Mouse (Mus musculus): Measurements from ENCODE around the gene 0610040J01Rik. TPM values are rescaled to one million over a fixed set of nuclear protein-coding genes. Genes with fewer than 3 reads are reported as not detected.
A peak's percentile ranks its signal among the peaks of the same experiment; 100 is the strongest.

Gene 0610040J01Rik
- total and polyA plus RNA-seq, 3 experiments: 3.1 to 3.2 (median 3.1) TPM

DNA sequence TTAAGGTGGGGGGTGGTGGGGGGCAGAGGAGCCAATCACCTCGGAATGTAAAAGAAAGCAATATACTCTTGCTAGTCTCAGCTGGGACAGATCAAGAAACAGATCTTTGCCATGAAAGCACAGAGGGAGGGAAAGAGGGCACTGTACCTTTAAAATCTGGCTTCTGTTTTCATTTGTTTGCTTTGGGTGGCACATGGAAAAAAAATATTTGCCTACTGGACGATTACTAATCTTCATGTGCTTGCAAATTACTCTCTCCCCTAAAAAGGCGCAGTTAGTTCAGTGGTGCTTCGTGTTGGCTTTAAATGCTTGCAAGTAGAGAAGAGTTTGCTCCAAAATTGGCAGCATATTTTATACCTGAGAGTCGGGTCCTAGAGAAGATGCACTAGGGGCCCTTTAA is 13.7 kb downstream of the 0610040J01Rik start:
- Histone ChIP-seq H3K36me3 (ENCODE audit: control insufficient read depth, insufficient read depth, low read length) (no peaks in the 10 kb centered on the region), H3K79me2 (replicated peaks; ENCODE audit: control insufficient read depth, insufficient read depth, low read length) (no peaks in the 10 kb centered on the region), H3K9ac (ENCODE audit: low read depth, low read length) (no peak overlapping the region), H3K4me1 (ENCODE audit: control insufficient read depth, insufficient read depth, low read length) (no peaks in the 10 kb centered on the region), H3K27ac (no peak overlapping the region), H3K27me3 (ENCODE audit: control insufficient read depth, insufficient read depth, low read length) (no peaks in the 10 kb centered on the region), H3K4me3 (no peak overlapping the region)
- WGBS: 62% methylated on average over 5 of the region's 5 CpGs
- intact Hi-C loops (cut with DNase I): no loop called here
- DNase-seq: no peak
- TF ChIP-seq CTCF (IDR thresholded peaks at IDR 0.05): no peak
- no peak for TF ChIP-seq POLR2A (IDR thresholded peaks at IDR 0.05; ENCODE audit: insufficient read depth, low read depth, low read length)
- no peak for TF ChIP-seq EP300 (IDR thresholded peaks at IDR 0.05; ENCODE audit: insufficient read depth, low read depth, low read length)

DNA sequence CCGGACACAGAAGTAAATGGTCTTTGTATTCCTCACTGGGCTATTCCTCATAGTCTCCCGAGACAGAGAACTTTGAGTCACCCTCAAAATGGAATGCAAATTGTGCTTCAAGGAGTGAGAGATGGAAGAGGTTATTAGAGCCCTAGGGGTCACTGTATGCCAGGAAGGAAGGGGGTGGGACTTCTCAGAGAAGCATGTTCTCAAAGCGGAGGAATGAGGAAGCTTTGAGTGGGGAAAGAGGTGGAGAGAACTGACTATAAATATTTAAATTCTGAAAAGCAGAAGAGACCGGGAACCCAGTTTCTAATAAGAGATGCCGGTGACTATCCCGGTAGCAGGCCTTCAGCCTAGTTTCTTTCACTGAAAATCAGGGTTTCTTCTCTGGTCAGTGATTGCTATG is 14.8 kb downstream of the 0610040J01Rik start:
- Histone ChIP-seq H3K4me1 (ENCODE audit: control insufficient read depth, insufficient read depth, low read length) (no peaks in the 10 kb centered on the region), H3K27me3 (ENCODE audit: control insufficient read depth, insufficient read depth, low read length) (no peaks in the 10 kb centered on the region), H3K79me2 (replicated peaks; ENCODE audit: control insufficient read depth, insufficient read depth, low read length) (no peaks in the 10 kb centered on the region), H3K27ac (no peak overlapping the region), H3K4me3 (no peak overlapping the region), H3K36me3 (ENCODE audit: control insufficient read depth, insufficient read depth, low read length) (no peaks in the 10 kb centered on the region), H3K9ac (ENCODE audit: low read depth, low read length) (no peak overlapping the region)
- intact Hi-C loops (cut with DNase I): no loop called here
- 52% methylated on average over 6 of the region's 6 CpGs for WGBS
- DNase-seq: peak in 1 of 2 experiments; percentile 24
- TF ChIP-seq POLR2A (IDR thresholded peaks at IDR 0.05; ENCODE audit: insufficient read depth, low read depth, low read length) (no peak), CTCF (IDR thresholded peaks at IDR 0.05) (no peak), EP300 (IDR thresholded peaks at IDR 0.05; ENCODE audit: insufficient read depth, low read depth, low read length) (no peak)

DNA sequence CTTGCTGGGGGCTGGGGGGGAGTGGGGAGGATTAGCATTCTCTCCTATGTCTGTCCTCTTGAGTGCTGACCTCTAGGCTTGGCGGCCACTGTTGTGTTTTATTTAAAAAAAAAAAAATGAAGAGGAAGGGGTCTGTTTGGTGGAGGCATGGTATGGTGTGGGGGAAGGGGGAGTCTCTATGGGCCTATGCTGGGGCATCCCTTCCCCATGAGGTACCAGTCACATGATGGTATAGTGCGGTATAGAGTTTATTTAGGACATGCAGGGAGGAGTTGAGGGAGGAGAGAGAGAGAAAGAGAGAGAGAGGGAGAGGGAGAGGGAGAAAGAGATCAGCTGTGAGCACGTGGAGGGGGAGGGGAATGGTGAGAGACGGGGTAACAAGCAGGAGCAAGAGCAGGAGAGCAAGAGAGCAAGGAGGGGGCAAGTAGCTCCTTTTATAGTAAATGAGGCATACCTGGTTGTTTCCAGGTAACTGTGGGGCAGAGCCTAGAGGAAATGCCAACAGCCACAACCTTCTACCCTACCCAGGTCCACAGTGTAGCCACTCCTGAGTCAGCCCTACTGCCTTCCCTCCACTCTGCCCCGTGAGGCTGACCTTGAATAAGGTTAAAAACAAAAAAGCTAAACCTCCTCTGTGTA is 15.4 kb downstream of the 0610040J01Rik start:
- no peaks in the 10 kb centered on the region for H3K36me3 ChIP-seq (ENCODE audit: control insufficient read depth, insufficient read depth, low read length)
- intact Hi-C loops (cut with DNase I): no loop called here
- no peaks in the 10 kb centered on the region for H3K79me2 ChIP-seq (replicated peaks; ENCODE audit: control insufficient read depth, insufficient read depth, low read length)
- no peak for DNase-seq
- H3K27ac ChIP-seq: no peak overlapping the region
- TF ChIP-seq CTCF (IDR thresholded peaks at IDR 0.05) (no peak), POLR2A (IDR thresholded peaks at IDR 0.05; ENCODE audit: insufficient read depth, low read depth, low read length) (no peak)
- no peaks in the 10 kb centered on the region for H3K4me1 ChIP-seq (ENCODE audit: control insufficient read depth, insufficient read depth, low read length)
- WGBS: 48% methylated on average over 5 of the region's 5 CpGs
- no peak overlapping the region for H3K9ac ChIP-seq (ENCODE audit: low read depth, low read length)
- no peaks in the 10 kb centered on the region for H3K27me3 ChIP-seq (ENCODE audit: control insufficient read depth, insufficient read depth, low read length)
- H3K4me3 ChIP-seq: no peak overlapping the region

DNA sequence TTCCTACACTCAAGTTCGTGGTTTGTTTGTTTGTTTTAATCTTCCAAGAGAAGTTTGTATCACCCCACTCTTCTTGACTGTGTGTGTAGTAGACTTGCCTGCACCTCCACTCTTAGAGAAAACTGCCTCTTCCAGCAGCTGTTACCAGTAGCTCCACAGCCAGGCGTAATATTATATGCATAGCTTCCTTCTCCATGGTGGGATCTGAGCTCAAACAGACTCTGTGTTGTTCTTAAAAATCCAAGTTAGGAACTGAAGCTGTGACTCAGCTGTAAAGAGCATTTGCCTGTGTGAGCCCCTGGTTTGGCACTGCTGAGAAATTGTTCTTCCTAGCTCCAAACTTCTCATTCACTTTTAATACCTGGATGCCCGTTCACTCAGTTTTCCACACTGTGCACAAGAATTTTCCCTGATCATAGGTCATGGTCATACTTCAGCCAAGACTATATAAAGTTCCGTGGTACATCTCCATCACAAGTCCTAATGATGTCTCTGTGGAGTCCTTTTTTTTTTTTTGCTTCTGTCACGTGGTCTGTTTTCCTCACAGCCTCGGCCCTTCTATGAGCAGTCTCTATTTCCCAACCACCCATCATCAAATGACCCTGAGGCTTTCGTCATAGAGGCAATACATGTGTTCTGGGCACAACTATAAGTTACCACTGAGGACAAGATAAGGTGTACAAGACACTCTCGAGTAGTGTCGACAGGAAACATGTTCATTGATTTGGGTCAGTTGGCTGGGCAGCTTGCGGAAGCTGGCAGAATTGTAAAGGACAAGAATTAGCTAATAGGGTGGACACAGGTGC is 16.4 kb downstream of the 0610040J01Rik start:
- intact Hi-C loops (cut with DNase I): no loop called here
- H3K4me3 ChIP-seq: no peak overlapping the region
- 61% methylated on average over 10 of the region's 10 CpGs for WGBS
- no peaks in the 10 kb centered on the region for H3K36me3 ChIP-seq (ENCODE audit: control insufficient read depth, insufficient read depth, low read length)
- no peaks in the 10 kb centered on the region for H3K79me2 ChIP-seq (replicated peaks; ENCODE audit: control insufficient read depth, insufficient read depth, low read length)
- H3K9ac ChIP-seq (ENCODE audit: low read depth, low read length): no peak overlapping the region
- H3K27ac ChIP-seq: no peak overlapping the region
- TF ChIP-seq EP300 (IDR thresholded peaks at IDR 0.05; ENCODE audit: insufficient read depth, low read depth, low read length) (no peak), POLR2A (IDR thresholded peaks at IDR 0.05; ENCODE audit: insufficient read depth, low read depth, low read length) (no peak), CTCF (IDR thresholded peaks at IDR 0.05) (no peak)
- H3K27me3 ChIP-seq (ENCODE audit: control insufficient read depth, insufficient read depth, low read length): no peaks in the 10 kb centered on the region
- no peak for DNase-seq
- H3K4me1 ChIP-seq (ENCODE audit: control insufficient read depth, insufficient read depth, low read length): no peaks in the 10 kb centered on the region

DNA sequence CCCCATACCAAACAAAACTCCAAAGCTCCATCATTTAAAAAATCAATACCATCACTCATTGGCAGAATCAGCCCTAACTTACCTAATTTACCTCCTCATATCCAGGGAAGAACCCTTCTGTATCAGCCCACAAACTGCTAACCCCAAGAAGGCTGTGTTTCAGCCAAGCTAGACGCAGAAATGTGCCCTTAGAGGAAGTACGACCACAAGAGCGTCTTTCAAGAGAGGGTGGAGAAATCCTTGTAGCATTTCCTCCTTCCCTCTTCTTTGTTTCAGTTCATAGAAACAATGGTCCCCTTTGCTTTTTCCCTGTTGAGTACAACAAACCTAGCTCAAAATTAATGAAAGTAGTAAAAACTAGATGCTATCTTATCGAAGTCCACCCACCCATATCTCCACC is 18.9 kb downstream of the 0610040J01Rik start:
- Histone ChIP-seq H3K27ac (no peak overlapping the region), H3K9ac (ENCODE audit: low read depth, low read length) (no peak overlapping the region), H3K27me3 (ENCODE audit: control insufficient read depth, insufficient read depth, low read length) (no peaks in the 10 kb centered on the region), H3K4me3 (no peak overlapping the region), H3K4me1 (ENCODE audit: control insufficient read depth, insufficient read depth, low read length) (no peaks in the 10 kb centered on the region), H3K36me3 (ENCODE audit: control insufficient read depth, insufficient read depth, low read length) (no peaks in the 10 kb centered on the region), H3K79me2 (replicated peaks; ENCODE audit: control insufficient read depth, insufficient read depth, low read length) (no peaks in the 10 kb centered on the region)
- WGBS: 60% methylated on average over 4 of the region's 4 CpGs
- intact Hi-C loops (cut with DNase I): no loop called here
- TF ChIP-seq EP300 (IDR thresholded peaks at IDR 0.05; ENCODE audit: insufficient read depth, low read depth, low read length) (no peak), CTCF (IDR thresholded peaks at IDR 0.05) (no peak), POLR2A (IDR thresholded peaks at IDR 0.05; ENCODE audit: insufficient read depth, low read depth, low read length) (no peak)
- DNase-seq: no peak

DNA sequence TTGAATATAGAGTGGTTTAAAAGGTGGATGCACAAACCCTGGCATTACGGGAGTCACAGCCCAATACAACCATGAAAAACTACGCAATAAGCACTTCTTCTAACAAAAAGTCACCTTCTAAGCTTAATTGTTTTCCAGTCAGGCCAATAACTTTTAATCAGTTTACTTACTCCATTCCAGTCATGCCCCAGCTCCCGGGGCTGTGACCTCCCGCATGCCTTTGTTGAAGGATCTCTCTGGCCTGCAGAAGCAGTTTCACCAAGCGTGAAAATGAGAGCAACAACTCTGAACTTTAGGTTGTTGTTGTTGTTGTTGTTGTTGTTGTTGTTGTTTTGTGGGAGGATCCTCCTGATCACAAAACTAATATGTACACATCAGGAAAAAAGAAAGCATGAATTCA is 21.8 kb downstream of the 0610040J01Rik start:
- Histone ChIP-seq H3K4me1 (ENCODE audit: control insufficient read depth, insufficient read depth, low read length) (peaks cover 2% of the 10 kb centered on the region), H3K9ac (ENCODE audit: low read depth, low read length) (no peak overlapping the region), H3K27me3 (ENCODE audit: control insufficient read depth, insufficient read depth, low read length) (no peaks in the 10 kb centered on the region), H3K79me2 (replicated peaks; ENCODE audit: control insufficient read depth, insufficient read depth, low read length) (no peaks in the 10 kb centered on the region), H3K4me3 (no peak overlapping the region), H3K27ac (no peak overlapping the region), H3K36me3 (ENCODE audit: control insufficient read depth, insufficient read depth, low read length) (no peaks in the 10 kb centered on the region)
- WGBS: 85% methylated on average over 5 of the region's 5 CpGs
- DNase-seq: no peak
- intact Hi-C loops (cut with DNase I): no loop called here
- no peak for TF ChIP-seq POLR2A (IDR thresholded peaks at IDR 0.05; ENCODE audit: insufficient read depth, low read depth, low read length)
- no peak for TF ChIP-seq EP300 (IDR thresholded peaks at IDR 0.05; ENCODE audit: insufficient read depth, low read depth, low read length)
- no peak for TF ChIP-seq CTCF (IDR thresholded peaks at IDR 0.05)

All from heart, adult 2 months (tissue).